Mouse (Mus musculus): ENCODE measurements around the gene Eomes.

DNA sequence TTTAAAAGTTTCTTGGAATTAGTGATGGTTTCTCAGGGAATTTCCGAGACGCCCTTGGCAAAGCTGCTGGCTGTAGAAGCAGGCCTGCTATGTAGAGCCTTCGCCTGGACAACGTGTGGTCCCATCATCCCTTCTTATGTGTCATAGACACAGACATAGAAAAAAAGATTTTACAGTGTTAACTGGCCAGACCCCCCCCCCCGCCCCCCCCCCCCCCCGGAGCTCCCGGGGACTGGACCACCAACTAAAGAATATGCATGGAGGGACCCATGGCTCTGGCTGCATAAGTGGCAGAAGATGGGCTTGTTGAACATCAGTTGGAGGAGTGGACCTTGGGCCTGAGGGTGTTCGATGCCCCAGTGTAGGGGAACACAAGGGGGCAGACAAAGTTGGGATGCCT, 39.6 kb downstream of the Eomes start:
- TF ChIP-seq POLR2A (IDR thresholded peaks at IDR 0.05; ENCODE audit: borderline replicate concordance, extremely low read depth, insufficient read depth, insufficient read length, poor library complexity, severe bottlenecking) (no peak), CTCF (IDR thresholded peaks at IDR 0.05; ENCODE audit: borderline replicate concordance, extremely low read depth, insufficient read depth, insufficient read length) (no peak)
